Mouse (Mus musculus): Measurements from ENCODE around the gene Plin5. TPM values are rescaled to one million over a fixed set of nuclear protein-coding genes. Genes with fewer than 3 reads are reported as not detected.
"Not testable (repeated sequence)": the region's sequence is repeated elsewhere in the genome, so short reads cannot be mapped to it uniquely, and the experiment has no call there.

Plin5 gene
- total RNA-seq, 2 experiments from 2014 or later = 17.6 to 48.3 TPM

DNA sequence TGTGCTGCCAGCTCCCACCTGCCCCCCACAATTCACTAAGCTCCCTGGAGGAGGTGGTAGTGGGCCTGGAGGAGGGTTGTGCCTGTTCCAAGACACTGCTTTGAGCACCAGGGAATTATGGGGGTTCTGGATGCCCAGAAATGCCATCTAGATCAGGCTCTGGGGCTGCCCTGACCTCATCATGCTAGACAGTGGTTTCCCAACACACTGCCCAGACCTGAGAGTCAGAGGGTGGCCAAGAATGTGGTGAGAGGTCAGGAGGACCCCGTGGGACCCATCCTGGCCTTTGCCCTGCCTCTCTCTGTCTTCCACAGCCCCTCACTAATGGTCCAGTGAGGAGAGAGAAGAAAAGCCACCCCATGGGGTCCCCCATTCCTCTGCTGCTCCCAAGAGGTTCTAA is 6.4 kb downstream of the Plin5 start:
- intact Hi-C loops (cut with DNase I; ENCODE audit: low total_unique reads) = no loop called here
- peak; percentile 4 for DNase-seq

GRCm38 (mm10) chr17:56110571-56110970 is 6.8 kb downstream of the Plin5 start:
- intact Hi-C loops (cut with DNase I; ENCODE audit: low total_unique reads) = no loop called here

DNA sequence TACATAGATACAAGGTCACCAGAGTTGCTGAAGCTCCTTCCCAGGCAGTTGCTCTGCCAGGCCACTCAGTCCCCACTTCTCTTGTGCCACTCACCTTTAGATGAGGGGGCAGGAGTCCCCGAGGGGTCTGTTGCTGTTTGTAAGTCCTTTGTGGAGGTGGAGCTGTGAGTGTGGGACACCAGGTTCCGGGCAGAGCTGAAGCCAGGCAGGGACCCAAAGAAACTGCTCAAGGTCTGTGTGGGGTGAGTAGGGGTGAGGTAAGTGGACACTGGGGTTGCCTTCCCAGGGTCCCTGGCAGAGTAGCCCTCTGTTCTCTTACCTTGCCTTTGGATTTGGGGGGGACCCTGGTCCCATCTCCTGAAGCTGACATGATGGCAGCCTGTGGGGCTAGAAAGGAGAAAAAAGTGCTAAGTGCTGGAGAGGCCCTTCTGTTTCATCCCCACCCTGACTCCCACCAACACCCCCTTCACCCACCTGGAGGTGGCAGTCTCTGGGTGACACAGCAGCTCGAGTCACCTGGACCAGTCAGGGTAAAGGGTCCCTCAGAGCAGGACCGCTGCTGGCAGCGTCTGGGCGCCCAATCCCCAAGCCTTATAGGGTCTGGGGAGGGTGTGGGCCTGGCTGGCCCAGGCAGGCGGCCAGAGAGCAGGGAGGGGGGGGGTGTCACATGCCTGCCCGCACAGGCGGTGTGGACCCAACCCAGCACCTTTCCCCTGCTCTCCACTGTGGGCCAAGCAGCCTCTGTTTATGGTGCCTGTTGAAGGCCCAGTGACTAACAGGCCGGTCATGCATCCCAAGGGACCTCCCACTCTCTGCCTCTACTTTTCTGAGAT is 8.0 kb downstream of the Plin5 start, which contains the start of gene Plin4:
TSS of gene Plin4 (minus strand) at position 585 of the 833 bp plus-strand sequence.
- intact Hi-C loops (cut with DNase I; ENCODE audit: low total_unique reads) = no loop called here
- DNase-seq = peak; percentile 83

More at GRCm38 (mm10) chr17:56110571-56110970, 6.8 kb downstream of the Plin5 start:
- DNase-seq = peak; percentile 57

- intact Hi-C loops (cut with DNase I; ENCODE audit: low total_unique reads) = no loop called here
- peak; percentile 89 for DNase-seq
Observed at GRCm38 (mm10) chr17:56108334-56109044, 8.9 kb downstream of the Plin5 start.

- no peak for DNase-seq
- intact Hi-C loops (cut with DNase I; ENCODE audit: low total_unique reads) = no loop called here
Observed at GRCm38 (mm10) chr17:56107736-56108135, 9.7 kb downstream of the Plin5 start.

- DNase-seq = no peak
- intact Hi-C loops (cut with DNase I; ENCODE audit: low total_unique reads) = no loop called here
Observed at GRCm38 (mm10) chr17:56106981-56107380, 10.4 kb downstream of the Plin5 start.

- DNase-seq; intact Hi-C loops (cut with DNase I; ENCODE audit: low total_unique reads): not testable (repeated sequence)
Observed at GRCm38 (mm10) chr17:56106436-56106835, 11.0 kb downstream of the Plin5 start.

GRCm38 (mm10) chr17:56104821-56105220 is 12.6 kb downstream of the Plin5 start:
- intact Hi-C loops (cut with DNase I; ENCODE audit: low total_unique reads); DNase-seq: not testable (repeated sequence)

GRCm38 (mm10) chr17:56103465-56104285 is 13.7 kb downstream of the Plin5 start:
- no peak for DNase-seq
- intact Hi-C loops (cut with DNase I; ENCODE audit: low total_unique reads) = no loop called here

DNA sequence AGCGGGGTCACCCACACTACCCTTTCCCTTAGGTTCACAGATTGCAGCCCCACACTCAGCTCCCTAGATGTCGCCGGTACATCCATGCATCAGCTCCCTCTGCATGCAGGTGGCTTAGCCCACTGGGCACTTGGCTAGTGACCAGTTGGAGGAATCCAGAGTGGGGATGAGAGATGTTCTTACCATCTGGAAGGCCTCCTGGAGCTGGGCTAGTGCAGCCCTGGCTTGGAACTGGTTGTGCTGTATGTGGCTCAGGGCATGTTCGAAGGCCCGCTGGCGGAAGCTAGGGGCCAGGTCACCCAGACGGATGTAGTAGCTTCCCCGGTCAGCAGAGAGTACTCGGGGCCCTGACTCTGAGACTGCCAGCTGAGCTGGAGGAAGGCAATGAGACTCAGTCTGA is 14.5 kb downstream of the Plin5 start:
- DNase-seq = peak; percentile 42
- intact Hi-C loops (cut with DNase I; ENCODE audit: low total_unique reads) = no loop called here

DNA sequence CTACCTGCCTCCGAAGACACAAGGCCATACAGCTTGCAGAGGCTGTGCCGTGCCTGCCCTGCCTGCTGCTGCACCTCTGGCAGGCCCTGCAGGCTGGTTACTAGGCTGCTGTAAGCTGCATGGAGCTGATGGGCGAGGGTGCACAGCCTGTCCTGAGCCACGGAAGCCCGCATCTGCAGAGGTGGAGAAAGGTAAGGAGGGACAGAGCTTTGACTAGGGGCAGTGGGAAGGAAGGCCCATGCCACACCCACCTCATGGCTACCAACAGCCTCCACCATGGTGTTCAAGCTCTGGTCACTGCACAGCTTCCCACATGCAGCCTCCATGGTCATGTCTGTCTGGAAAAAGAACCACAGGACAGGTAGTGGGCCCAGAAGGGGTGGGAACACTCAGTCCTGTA is 15.2 kb downstream of the Plin5 start:
- DNase-seq = peak; percentile 7
- intact Hi-C loops (cut with DNase I; ENCODE audit: low total_unique reads) = no loop called here

DNA sequence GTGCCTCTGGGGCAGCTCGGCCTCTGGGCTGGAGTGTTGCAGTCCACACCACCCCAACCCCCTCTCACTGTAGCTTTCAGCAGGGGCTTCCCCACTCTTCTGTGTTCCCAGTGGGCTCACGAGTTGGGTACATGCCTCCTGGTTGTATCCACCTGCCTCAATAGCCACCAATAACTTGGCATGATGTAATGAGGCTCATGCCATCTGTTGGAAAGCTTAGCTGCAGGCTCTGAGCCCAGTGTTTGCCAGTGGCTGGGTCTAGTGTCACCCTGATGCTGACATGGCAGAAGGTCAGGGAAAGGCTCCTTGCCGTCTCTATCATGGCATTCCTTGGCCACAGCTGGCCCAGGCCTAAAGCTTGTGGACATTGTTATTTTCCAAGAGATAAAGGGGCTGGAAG is 16.6 kb downstream of the Plin5 start:
- intact Hi-C loops (cut with DNase I; ENCODE audit: low total_unique reads) = no loop called here
- peak; percentile 49 for DNase-seq

DNA sequence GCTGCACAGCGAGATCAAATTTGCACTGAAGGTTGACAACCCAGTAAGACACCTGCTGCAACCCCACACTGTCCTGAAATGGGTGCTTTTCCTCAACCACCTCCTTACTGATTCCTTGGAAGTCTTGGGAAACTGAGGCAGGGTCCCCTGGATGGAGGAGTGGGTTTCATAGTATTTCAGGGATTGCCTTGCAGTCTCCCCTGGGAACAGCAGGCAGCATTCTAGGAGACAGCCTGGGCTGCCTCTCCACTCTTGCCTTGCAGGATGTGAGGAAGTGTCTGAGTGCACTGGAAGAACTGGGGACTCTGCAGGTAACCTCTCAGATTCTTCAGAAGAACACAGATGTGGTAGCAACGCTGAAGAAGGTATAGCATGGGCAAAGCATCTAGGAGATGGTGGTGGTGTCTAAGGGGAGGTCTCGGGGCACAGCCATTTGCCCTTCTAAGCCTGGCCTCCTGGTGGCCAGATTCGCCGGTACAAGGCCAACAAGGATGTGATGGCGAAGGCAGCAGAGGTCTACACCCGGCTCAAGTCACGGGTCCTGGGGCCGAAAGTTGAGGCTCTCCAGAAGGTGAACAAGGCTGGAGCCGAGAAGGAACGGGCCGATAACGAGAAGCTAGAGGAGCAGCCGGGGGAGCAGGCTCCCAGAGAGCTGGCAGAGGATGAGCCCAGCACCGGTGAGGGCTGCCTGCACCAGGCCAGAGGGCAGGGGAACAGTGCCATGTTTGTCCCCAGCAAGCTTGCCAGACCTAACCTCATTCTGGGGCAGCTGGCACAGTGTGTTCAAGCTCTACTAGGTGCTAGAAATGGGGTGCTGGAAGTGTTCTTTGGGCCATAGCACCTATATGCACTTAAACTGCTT is 18.5 kb downstream of the Plin5 start:
- intact Hi-C loops (cut with DNase I; ENCODE audit: low total_unique reads) = no loop called here
- peak; percentile 65 for DNase-seq

DNA sequence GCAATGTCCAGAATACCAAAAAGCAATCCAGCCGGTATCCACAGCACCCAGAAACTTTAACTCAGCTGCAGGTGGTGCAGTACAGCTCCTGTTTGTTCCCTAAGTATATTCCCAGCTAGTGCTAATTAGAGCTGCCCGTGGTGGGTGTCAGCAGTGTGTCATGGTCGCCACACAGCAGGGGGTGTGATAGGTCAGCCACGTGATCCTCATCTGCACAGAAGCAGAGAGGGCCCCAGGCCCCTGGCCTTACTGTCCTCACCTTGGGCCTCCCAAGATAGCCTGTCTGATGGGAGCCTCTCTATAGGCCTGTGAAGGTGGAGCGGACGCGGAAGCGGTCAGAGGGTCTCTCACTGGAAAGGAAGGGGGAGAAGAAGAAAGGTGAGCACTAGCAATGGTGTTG is 19.2 kb downstream of the Plin5 start:
- intact Hi-C loops (cut with DNase I; ENCODE audit: low total_unique reads) = no loop called here
- DNase-seq = peak; percentile 5

DNA sequence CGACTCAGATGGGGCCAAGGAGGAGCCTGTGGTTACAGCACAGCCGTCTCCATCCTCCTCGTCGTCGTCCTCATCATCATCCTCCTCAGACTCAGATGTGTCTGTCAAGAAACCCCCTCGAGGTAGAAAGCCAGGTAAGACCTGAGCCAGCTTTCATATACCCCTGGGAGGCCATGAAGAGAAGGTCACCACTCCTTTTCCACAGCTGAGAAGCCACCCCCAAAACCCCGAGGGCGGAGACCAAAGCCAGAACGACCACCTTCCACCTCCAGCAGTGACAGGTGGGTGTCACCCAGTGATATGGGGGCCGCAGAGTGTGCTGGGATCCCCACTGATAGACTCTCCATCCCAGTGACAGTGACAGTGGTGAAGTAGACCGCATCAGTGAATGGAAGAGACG is 20.5 kb downstream of the Plin5 start:
- DNase-seq = no peak
- intact Hi-C loops (cut with DNase I; ENCODE audit: low total_unique reads) = no loop called here

GRCm38 (mm10) chr17:56092794-56093193 is 24.6 kb downstream of the Plin5 start:
- intact Hi-C loops (cut with DNase I; ENCODE audit: low total_unique reads) = no loop called here
- no peak for DNase-seq

DNA sequence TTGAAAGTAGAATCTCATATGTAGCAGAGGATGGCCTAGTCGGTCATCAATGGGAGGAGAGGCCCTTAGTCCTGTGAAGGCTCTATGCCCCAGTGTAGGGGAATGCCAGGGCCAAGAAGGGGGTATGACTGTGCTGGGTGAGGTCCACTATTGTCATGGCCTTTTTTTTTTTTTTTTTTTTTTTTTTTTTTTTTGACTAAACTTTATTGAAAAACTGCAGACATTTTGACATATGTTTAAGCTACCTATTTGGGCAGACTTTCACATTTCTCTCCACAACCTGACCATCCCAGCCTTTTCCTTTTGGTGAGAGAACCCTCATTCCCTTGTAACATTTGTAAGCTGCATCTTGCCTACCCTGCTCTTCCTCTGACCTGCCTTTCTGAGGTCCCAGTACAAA is 25.1 kb downstream of the Plin5 start:
- intact Hi-C loops (cut with DNase I; ENCODE audit: low total_unique reads) = no loop called here
- no peak for DNase-seq

DNA sequence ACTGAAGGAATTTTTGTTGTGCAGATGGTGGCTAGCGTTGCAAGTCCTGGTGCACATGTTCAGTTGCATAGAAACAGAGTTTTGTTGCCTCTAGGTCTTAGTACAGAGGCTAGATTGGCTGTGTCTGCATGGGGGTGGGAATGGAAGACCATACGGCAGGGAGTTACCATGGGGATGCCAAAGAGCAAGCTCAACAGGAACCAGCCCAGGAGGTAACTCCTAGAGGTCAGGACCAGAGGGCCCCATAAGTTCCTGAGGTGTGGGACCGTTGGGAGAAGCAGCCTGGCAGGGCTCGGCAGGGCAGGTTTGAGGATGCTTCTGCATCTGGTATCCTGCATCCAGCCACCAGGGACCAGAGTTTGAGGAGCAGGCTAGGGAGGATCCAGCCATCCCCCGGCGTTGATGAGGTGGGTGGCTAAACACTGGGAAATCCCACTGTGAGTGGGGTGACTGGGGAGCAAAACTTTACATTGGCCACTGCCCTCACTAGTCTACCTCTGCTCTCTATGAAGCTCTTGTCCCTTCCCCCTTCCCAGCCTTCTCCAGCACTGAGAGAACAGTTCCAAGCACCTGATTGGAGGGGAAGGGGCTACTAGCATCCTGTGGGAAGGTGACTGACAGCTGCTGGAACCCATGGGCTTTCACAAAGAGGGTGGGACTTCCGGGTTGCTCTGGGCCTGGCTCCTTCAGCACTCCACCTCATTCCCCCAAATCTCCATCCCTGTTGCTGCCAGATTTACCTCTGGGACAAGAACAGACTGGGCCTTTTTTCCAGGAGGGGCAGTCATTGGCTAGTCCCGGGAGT is 36.4 kb downstream of the Plin5 start:
- intact Hi-C loops (cut with DNase I; ENCODE audit: low total_unique reads) = no loop called here
- no peak for DNase-seq

All from gastrocnemius, postnatal 14 days (tissue).